Mouse (Mus musculus): ENCODE data around the gene Zfp46.

DNA sequence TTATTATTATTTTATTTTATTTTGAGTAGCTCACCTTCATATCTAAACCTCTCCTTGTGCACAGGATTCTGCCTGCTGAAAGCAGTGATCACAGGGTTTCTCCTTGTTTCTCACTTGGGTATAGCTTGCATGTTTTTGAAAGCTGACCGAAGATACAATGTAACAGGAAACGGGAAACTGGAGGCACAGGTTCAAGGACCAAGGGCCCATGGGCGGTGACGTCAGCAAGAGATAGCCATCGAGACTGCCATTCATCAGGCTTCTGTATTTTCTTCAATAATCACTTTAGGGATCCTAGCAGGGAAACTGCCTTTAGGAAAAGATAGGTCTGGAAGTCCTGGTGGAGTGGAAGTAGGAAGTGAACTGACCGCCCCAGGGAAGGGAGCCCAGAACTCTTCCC lies 7.2 kb downstream of the Zfp46 start:
- TF ChIP-seq EP300 (IDR thresholded peaks at IDR 0.05; ENCODE audit: insufficient read depth, low read depth, low read length): no peak
- no peak for TF ChIP-seq CTCF (IDR thresholded peaks at IDR 0.05; ENCODE audit: low read depth, low read length)
- TF ChIP-seq POLR2A (IDR thresholded peaks at IDR 0.05; ENCODE audit: insufficient read depth, low read length): no peak
